Mouse (Mus musculus): ENCODE measurements at regions not wholly inside any gene's neighbourhood (a gene's known extent, or its start where the extent isn't known, plus 50 kb on each side); places are given as distances from the start of the nearest gene placed in this dataset.

- Histone ChIP-seq H3K27ac (ENCODE audit: control insufficient read depth, low read depth, low read length) (no peak overlapping the region), H3K4me1 (ENCODE audit: control insufficient read depth in 1 of 2, insufficient read depth in 2 of 2, low read length in 2 of 2) (no peaks in the 10 kb centered on the region), H3K9me3 (replicated peaks; ENCODE audit: insufficient read depth, low read length) (no peaks in the 10 kb centered on the region), H3K36me3 (ENCODE audit: control insufficient read depth in 1 of 2, insufficient read depth in 2 of 2, low read length in 2 of 2) (no peaks in the 10 kb centered on the region), H3K27me3 (ENCODE audit: control insufficient read depth in 1 of 2, insufficient read depth in 2 of 2, low read length in 2 of 2) (no peaks in the 10 kb centered on the region), H3K79me2 (ENCODE audit: control insufficient read depth, insufficient read depth, low read length, poor library complexity) (no peaks in the 10 kb centered on the region), H3K9ac (ENCODE audit: control insufficient read depth, low read depth, low read length, poor library complexity, severe bottlenecking) (no peak overlapping the region), H3K4me3 (ENCODE audit: control insufficient read depth in 1 of 2, insufficient read depth in 1 of 2, low read depth in 2 of 2, low read length in 2 of 2) (no peak overlapping the region)
- DNase-seq (ENCODE audit: low read depth, low spot score): no peak
- TF ChIP-seq TCF12 (IDR thresholded peaks at IDR 0.05; ENCODE audit: low read depth, low read length): no peak
- TF ChIP-seq HCFC1 (IDR thresholded peaks at IDR 0.05; ENCODE audit: low read depth, low read length): no peak
- TF ChIP-seq ZKSCAN1 (IDR thresholded peaks at IDR 0.05; ENCODE audit: low read depth, low read length): no peak
- no peak for TF ChIP-seq RCOR1 (IDR thresholded peaks at IDR 0.05; ENCODE audit: low read depth, low read length)
- no peak for TF ChIP-seq NRF1 (IDR thresholded peaks at IDR 0.05; ENCODE audit: insufficient read depth, low read depth, low read length, poor library complexity, severe bottlenecking)
- no peak for TF ChIP-seq ZMIZ1 (IDR thresholded peaks at IDR 0.05; ENCODE audit: low read depth, low read length)
- TF ChIP-seq MYB (IDR thresholded peaks at IDR 0.05; ENCODE audit: low read depth, low read length): no peak
- TF ChIP-seq USF2 (IDR thresholded peaks at IDR 0.05; ENCODE audit: borderline replicate concordance in 1 of 2, insufficient read depth in 1 of 2, low read depth in 1 of 2, low read length in 2 of 2): no peak
- TF ChIP-seq EP300 (IDR thresholded peaks at IDR 0.05; ENCODE audit: low read depth in 1 of 2, low read length in 2 of 2): no peak
- TF ChIP-seq ZC3H11A (IDR thresholded peaks at IDR 0.05; ENCODE audit: low read depth, low read length): no peak
- TF ChIP-seq MAFK (IDR thresholded peaks at IDR 0.05; ENCODE audit: borderline replicate concordance, low read depth, low read length): no peak
- no peak for TF ChIP-seq MYC (IDR thresholded peaks at IDR 0.05; ENCODE audit: low read depth, low read length)
- TF ChIP-seq GABPA (IDR thresholded peaks at IDR 0.05; ENCODE audit: low read depth, low read length): no peak
- no peak for TF ChIP-seq KAT2A (conservative IDR thresholded peaks at IDR 0.05; ENCODE audit: low read depth, low read length)
- TF ChIP-seq MEF2A (IDR thresholded peaks at IDR 0.05; ENCODE audit: extremely low read depth, insufficient replicate concordance, low read depth, low read length, poor library complexity, severe bottlenecking): no peak
- TF ChIP-seq JUND (IDR thresholded peaks at IDR 0.05; ENCODE audit: low read depth, low read length): no peak
- TF ChIP-seq MAX (IDR thresholded peaks at IDR 0.05; ENCODE audit: low read length): no peak
Observed at GRCm38 (mm10) chr13:25858207-25858606, 587.9 kb upstream of the Nrsn1 start.

- H3K9me3 ChIP-seq (replicated peaks; ENCODE audit: insufficient read depth, low read length): no peaks in the 10 kb centered on the region
- TF ChIP-seq USF2 (IDR thresholded peaks at IDR 0.05; ENCODE audit: borderline replicate concordance in 1 of 2, insufficient read depth in 1 of 2, low read depth in 1 of 2, low read length in 2 of 2) (no peak), KAT2A (conservative IDR thresholded peaks at IDR 0.05; ENCODE audit: low read depth, low read length) (no peak), E2F4 (IDR thresholded peaks at IDR 0.05; ENCODE audit: borderline replicate concordance, low read depth, low read length) (no peak), POLR2AphosphoS5 (IDR thresholded peaks at IDR 0.05; ENCODE audit: borderline replicate concordance, low read depth, low read length) (no peak), UBTF (IDR thresholded peaks at IDR 0.05; ENCODE audit: borderline replicate concordance, insufficient read depth, low read depth, low read length) (no peak), CHD2 (IDR thresholded peaks at IDR 0.05; ENCODE audit: low read length) (no peak), NELFE (IDR thresholded peaks at IDR 0.05; ENCODE audit: low read depth, low read length) (no peak), EP300 (IDR thresholded peaks at IDR 0.05; ENCODE audit: low read depth in 1 of 2, low read length in 2 of 2) (no peak), TAL1 (IDR thresholded peaks at IDR 0.05; ENCODE audit: low read length) (no peak), USF1 (IDR thresholded peaks at IDR 0.05; ENCODE audit: low read depth, low read length) (no peak), RCOR1 (IDR thresholded peaks at IDR 0.05; ENCODE audit: low read depth, low read length) (no peak), GABPA (IDR thresholded peaks at IDR 0.05; ENCODE audit: low read depth, low read length) (no peak), MAFK (IDR thresholded peaks at IDR 0.05; ENCODE audit: borderline replicate concordance, low read depth, low read length) (no peak)
- no peaks in the 10 kb centered on the region for H3K79me2 ChIP-seq (ENCODE audit: control insufficient read depth, insufficient read depth, low read length, poor library complexity)
- H3K27ac ChIP-seq (ENCODE audit: control insufficient read depth, low read depth, low read length): no peak overlapping the region
- H3K27me3 ChIP-seq (ENCODE audit: control insufficient read depth in 1 of 2, insufficient read depth in 2 of 2, low read length in 2 of 2): no peaks in the 10 kb centered on the region
- H3K4me3 ChIP-seq (ENCODE audit: control insufficient read depth in 1 of 2, insufficient read depth in 1 of 2, low read depth in 2 of 2, low read length in 2 of 2): no peak overlapping the region
- no peaks in the 10 kb centered on the region for H3K36me3 ChIP-seq (ENCODE audit: control insufficient read depth in 1 of 2, insufficient read depth in 2 of 2, low read length in 2 of 2)
- no peak overlapping the region for H3K9ac ChIP-seq (ENCODE audit: control insufficient read depth, low read depth, low read length, poor library complexity, severe bottlenecking)
- no peak for DNase-seq (ENCODE audit: low read depth, low spot score)
- no peaks in the 10 kb centered on the region for H3K4me1 ChIP-seq (ENCODE audit: control insufficient read depth in 1 of 2, insufficient read depth in 2 of 2, low read length in 2 of 2)
Observed at GRCm38 (mm10) chr13:25857569-25857968, 587.3 kb upstream of the Nrsn1 start.

Measured in MEL (cell line).